Mouse (Mus musculus) frontal cortex, postnatal 25 days (tissue): Measurements from ENCODE around the gene Pin1.
"Not testable (repeated sequence)": the region's sequence is repeated elsewhere in the genome, so short reads cannot be mapped to it uniquely, and the experiment has no call there.

Experiments used
- DNase-seq, 2 experiments: peaks; one replicate each; pipeline ENCODE4 v3.0.0; 2022; ENCODE audit warnings: low spot score in 2 of 2

Pin1 gene

GRCm38 (mm10) chr9:20651602-20652259 lies at the start of gene Pin1:
Gene Pin1 (plus strand): TSS chr9:20652095.
- DNase-seq = peak; percentile 98 to 99

DNA sequence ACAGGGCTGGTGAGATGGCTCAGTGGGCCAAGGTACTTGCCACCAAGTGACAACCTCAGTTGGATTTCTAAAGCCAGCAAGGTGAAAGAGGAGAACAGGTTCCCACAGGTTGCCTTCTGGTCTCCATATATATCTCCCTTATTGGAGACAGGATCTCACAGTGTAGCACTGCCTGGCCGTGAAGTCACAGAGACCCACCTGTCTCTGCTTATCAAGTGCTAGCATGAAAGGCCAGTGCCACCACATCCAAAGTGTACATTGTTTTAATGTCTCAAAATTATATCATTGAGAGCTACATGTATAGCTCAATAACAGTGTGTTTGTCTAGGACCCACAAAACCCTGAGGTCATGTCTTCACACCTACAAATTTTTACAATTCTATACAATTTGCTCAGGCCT lies 45.6 kb upstream of the Pin1 start:
- no peak for DNase-seq

- peak; percentile 74 to 78 for DNase-seq
These were observed 44.6 kb upstream of the Pin1 start for GRCm38 (mm10) chr9:20607100-20607974.

DNA sequence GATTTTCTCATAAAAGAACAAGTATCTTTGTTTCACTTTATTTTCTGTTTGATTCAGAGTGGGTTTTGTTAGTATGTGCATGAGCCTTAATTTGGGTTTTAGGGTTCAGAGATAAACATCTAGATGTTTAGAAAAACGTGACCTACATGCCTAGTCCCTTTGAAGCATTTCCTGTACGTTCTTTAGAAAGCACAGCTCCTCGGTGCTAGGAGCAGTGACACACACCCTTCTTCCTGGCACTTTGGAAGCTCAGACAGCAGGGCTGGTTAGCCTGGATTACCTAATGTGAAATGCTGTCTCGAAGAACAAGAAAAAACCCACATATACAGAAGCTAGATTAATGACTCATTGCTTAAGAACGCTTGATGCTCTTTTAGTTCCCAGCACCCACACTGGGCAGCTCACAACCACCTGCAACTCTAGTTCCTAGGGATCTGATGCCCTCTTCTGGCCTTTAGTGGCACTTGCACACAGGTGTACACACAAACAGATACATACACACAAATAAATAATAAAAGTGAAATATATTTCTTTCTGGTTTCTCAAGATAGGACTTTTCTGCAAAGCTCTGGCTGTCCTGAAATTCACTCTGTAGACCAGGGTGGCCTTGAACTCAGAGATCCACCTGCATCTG lies 41.9 kb upstream of the Pin1 start:
- no peak for DNase-seq

- DNase-seq = no peak
These were observed 39.9 kb upstream of the Pin1 start for GRCm38 (mm10) chr9:20611976-20612375.

GRCm38 (mm10) chr9:20616685-20617084 lies 35.2 kb upstream of the Pin1 start:
- no peak for DNase-seq

- DNase-seq = no peak
These were observed 20.6 kb upstream of the Pin1 start for GRCm38 (mm10) chr9:20631332-20631731.

DNA sequence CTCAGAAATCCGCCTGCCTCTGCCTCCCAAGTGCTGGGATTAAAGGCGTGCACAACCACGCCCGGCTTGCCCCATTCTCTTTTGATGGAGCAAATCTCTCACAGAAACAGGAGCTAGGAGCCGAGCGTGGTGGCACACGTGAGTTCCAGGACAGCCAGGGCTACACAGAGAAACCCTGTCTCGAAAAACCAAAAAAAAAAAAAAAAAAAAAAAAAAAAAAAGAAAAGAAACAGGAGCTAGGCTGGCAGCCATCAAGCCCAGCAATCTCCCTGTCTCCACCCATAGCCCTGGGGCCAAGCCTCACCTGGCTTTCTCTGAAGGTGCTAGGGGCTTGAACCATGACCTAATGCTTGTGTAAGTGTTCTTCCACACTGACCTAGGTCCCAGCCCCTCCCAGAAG lies 16.2 kb upstream of the Pin1 start:
- DNase-seq = not testable (repeated sequence)

GRCm38 (mm10) chr9:20636256-20636655 lies 15.6 kb upstream of the Pin1 start:
- DNase-seq = no peak

GRCm38 (mm10) chr9:20636790-20637189 lies 15.1 kb upstream of the Pin1 start:
- no peak for DNase-seq

GRCm38 (mm10) chr9:20638552-20638951 lies 13.3 kb upstream of the Pin1 start:
- no peak for DNase-seq

- DNase-seq = no peak
These were observed 12.4 kb upstream of the Pin1 start for GRCm38 (mm10) chr9:20639486-20639885.

DNA sequence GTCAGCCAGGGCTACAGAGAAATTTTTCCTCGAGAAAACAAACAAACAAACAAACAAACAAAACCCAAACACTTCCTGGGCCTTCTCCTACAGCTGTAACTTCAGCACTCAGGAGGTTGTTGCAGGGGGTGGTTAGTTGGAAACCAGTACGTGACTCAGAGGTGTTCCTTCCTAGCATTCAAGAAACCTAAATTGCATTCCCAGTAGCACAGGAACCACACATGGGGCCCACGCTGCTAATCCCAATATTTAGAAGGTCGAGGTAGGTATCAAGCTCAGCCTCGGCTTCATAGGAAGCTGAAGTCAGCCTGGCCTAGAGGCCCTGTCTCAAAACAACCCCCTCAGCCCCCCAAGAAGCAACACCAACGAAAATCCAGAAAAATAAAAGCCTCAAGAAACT lies 10.4 kb upstream of the Pin1 start:
- no peak for DNase-seq

DNA sequence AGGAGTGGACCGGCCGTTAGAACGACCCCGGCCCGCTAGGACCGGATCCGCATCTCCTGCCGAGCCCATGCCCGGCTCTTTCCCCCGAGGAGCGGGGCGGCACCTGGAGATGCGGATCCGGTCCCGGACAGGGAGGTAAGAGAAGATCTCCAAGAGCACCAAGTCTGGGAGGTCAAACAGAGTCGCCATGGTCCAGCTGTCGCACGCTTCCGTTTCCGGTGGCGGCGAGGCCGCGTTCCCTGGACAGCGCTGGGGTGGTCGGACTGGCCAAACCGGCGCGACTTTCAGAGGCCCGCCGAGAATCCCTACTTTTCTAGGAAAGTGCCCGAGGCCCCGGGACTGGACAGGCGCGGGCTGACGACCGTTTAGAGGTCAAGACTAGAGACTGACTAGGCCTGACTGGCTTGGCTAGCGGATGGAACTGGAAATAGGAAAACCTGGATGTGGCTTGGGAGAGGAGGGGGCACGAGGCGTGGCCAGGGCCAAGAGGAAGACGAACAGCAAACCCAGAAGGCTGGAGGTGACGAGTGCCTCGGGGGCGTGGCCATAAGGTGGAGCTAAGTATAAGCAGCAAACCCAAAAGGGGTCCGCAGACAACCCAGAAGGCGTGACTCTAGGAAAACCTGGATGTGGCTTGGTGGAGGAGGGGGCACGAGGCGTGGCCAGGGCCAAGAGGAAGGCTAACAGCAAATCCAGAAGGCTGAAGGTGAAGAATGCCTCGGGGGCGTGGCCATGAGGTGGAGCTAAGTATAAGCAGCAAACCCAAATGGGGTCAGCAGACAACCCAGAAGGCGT lies 9.6 kb upstream of the Pin1 start, which contains the start of gene Ubl5:
Ubl5 (plus strand) TSS at position 778 of the 795 bp plus-strand sequence.
- no peak for DNase-seq

GRCm38 (mm10) chr9:20642896-20643466 lies 8.9 kb upstream of the Pin1 start:
- peak in 1 of 2 experiments; percentile 47 for DNase-seq

- DNase-seq = no peak
These were observed 8.1 kb upstream of the Pin1 start for GRCm38 (mm10) chr9:20643781-20644180.

GRCm38 (mm10) chr9:20644360-20645081 lies 7.4 kb upstream of the Pin1 start, which contains the start of gene Fbxl12:
Gene Fbxl12 (minus strand): TSS chr9:20644767.
- DNase-seq = peak in 1 of 2 experiments; percentile 71

GRCm38 (mm10) chr9:20645121-20645520 lies 6.8 kb upstream of the Pin1 start:
- no peak for DNase-seq

- DNase-seq = no peak
These were observed 364 bp downstream of the Pin1 start for GRCm38 (mm10) chr9:20652260-20652658.

DNA sequence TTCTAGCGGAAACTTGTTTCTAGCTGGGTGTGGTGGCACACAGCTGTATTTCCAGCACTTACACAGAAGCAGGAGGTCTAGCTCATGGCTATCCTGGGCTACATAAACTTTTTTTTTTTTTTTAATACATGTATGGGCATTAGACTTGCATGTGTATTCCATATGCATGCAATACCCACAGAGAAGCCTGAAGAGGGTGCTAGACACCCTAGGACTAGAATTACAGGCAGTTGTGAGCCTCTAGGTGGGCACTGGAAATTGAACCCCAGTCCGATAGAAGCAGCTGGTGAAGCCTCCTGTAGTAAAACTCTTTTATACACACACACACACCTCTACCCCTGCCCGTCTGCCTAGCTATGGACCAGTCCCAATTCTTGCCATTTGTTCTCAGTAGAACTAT lies 2.0 kb downstream of the Pin1 start:
- DNase-seq = no peak

DNA sequence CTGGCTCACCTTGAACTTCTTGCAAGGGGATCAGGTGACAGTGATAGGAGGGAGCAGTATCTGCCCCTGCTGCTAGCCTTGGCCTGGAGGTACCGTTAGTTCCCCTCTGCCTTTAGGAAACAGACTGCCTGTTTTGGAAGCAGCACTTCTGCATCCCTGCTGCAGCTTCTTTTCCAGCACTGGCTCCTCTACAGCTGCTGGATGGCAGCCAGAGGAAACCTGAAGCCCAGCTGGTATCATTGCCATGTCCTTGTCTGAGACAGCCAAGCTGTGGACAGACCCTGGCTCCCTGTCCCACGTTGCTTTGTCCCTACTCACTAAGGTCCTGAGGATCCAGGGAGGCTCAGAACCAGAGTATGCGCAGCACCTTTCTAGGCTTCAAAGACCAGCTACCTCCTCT lies 5.7 kb downstream of the Pin1 start:
- no peak for DNase-seq
